Mouse (Mus musculus) cerebellum, adult 2 months (tissue): ENCODE measurements around the gene Gm9602. TPM values are rescaled to one million over a fixed set of nuclear protein-coding genes. Genes with fewer than 3 reads are reported as not detected.
A peak's percentile ranks its signal among the peaks of the same experiment; 100 is the strongest.
"Not testable (repeated sequence)": the region's sequence is repeated elsewhere in the genome, so short reads cannot be mapped to it uniquely, and the experiment has no call there.

Source experiments
- DNase-seq, 2 experiments: peaks; one replicate each; pipeline ENCODE4 v3.0.0; 2021
- H3K27ac ChIP-seq: fragments of 200-500 bp; 2 replicates; pipeline ENCODE4 v1.5.1; 2012; ENCODE audit warnings: low read length, control low read depth, inconsistent platforms; ENCODE audit not compliant: insufficient read depth
- H3K27me3 ChIP-seq: fragments of 200-500 bp; 2 replicates; pipeline ENCODE4 v1.6.1; 2012; ENCODE audit warnings: inconsistent platforms, mild to moderate bottlenecking, low read length, moderate library complexity; ENCODE audit not compliant: control insufficient read depth, insufficient read depth
- H3K4me1 ChIP-seq: fragments of 200-500 bp; 2 replicates; pipeline ENCODE4 v1.6.1; 2011; ENCODE audit warnings: low read length; ENCODE audit not compliant: control insufficient read depth, insufficient read depth
- H3K4me3 ChIP-seq: fragments of 200-500 bp; replicated peaks from 2 replicates; pipeline ENCODE3; 2011; ENCODE audit warnings: mild to moderate bottlenecking, low read depth, low read length, control low read depth; ENCODE audit not compliant: insufficient read depth
- WGBS: fragments of 180-500 bp; shearing (Covaris S2); methylation state at CpG from one replicate; pipeline ENCODE4 v1.1.7; 2018; 5-methylcytosine and 5-hydroxymethylcytosine counted together
- polyA plus RNA-seq: library from polyadenylated mRNA; depleted of rRNA; stranded (reverse); fragments of >200 nt; gene quantifications from 2 replicates; pipeline ENCODE4 v1.2.3, GENCODE M21; 2012; rRNA removed

Gene Gm9602
- polyA plus RNA-seq: not detected in 2 replicates

GRCm38 (mm10) chr14:4776037-4776436, at the start of gene Gm9602:
Gene Gm9602, plus strand, starts transcription at chr14:4776337.
- 50% methylated on average over 1 of the region's 2 CpGs for WGBS
- not testable (repeated sequence) for H3K27me3 ChIP-seq, H3K4me1 ChIP-seq, DNase-seq, H3K4me3 ChIP-seq, H3K27ac ChIP-seq

GRCm38 (mm10) chr14:4806421-4806820, 30.3 kb downstream of the Gm9602 start:
- DNase-seq: peak in 1 of 2 experiments; percentile 1
- not testable (repeated sequence) for H3K4me1 ChIP-seq, H3K27me3 ChIP-seq, H3K4me3 ChIP-seq, H3K27ac ChIP-seq
- WGBS: 75% methylated on average over 6 of the region's 6 CpGs

- H3K27ac ChIP-seq, H3K27me3 ChIP-seq, DNase-seq, H3K4me1 ChIP-seq, H3K4me3 ChIP-seq: not testable (repeated sequence)
- WGBS: 81% methylated on average over 4 of the region's 7 CpGs
Measured at GRCm38 (mm10) chr14:4821950-4822349, 45.8 kb downstream of the Gm9602 start.

Other genes with a start within 250 kb of the Gm9602 start
- gene Gm3047, start 220.9 kb upstream of the Gm9602 start, polyA plus RNA-seq: not detected in 2 replicates
- 0.16 and 0.26 TPM in 2 replicates for gene Gm8159, start 144.0 kb upstream of the Gm9602 start, polyA plus RNA-seq
- 0.67 and 1.0 TPM in 2 replicates for gene Gm3239, start 112.1 kb upstream of the Gm9602 start, polyA plus RNA-seq
- not detected in 2 replicates for gene Gm7876, start 67.1 kb upstream of the Gm9602 start, polyA plus RNA-seq
- gene Gm3252, start 49.6 kb upstream of the Gm9602 start, polyA plus RNA-seq: 1.7 and 1.8 TPM in 2 replicates
- not detected in 2 replicates for gene Gm3269, start 61.8 kb downstream of the Gm9602 start, polyA plus RNA-seq
- 0.19 and 0.88 TPM in 2 replicates for gene Gm3264, start 79.2 kb downstream of the Gm9602 start, polyA plus RNA-seq
- 0.25 TPM in 1 of 2 replicates, not detected in the other for gene Gm3278, start 116.1 kb downstream of the Gm9602 start, polyA plus RNA-seq
- gene Gm8297, start 207.6 kb downstream of the Gm9602 start, polyA plus RNA-seq: not detected in 2 replicates
- 0.27 TPM in 1 of 2 replicates, not detected in the other for gene Gm3298, start 239.6 kb downstream of the Gm9602 start, polyA plus RNA-seq